ENCODE assay signal across 7 mouse cellular contexts in the genomic region with DNA sequence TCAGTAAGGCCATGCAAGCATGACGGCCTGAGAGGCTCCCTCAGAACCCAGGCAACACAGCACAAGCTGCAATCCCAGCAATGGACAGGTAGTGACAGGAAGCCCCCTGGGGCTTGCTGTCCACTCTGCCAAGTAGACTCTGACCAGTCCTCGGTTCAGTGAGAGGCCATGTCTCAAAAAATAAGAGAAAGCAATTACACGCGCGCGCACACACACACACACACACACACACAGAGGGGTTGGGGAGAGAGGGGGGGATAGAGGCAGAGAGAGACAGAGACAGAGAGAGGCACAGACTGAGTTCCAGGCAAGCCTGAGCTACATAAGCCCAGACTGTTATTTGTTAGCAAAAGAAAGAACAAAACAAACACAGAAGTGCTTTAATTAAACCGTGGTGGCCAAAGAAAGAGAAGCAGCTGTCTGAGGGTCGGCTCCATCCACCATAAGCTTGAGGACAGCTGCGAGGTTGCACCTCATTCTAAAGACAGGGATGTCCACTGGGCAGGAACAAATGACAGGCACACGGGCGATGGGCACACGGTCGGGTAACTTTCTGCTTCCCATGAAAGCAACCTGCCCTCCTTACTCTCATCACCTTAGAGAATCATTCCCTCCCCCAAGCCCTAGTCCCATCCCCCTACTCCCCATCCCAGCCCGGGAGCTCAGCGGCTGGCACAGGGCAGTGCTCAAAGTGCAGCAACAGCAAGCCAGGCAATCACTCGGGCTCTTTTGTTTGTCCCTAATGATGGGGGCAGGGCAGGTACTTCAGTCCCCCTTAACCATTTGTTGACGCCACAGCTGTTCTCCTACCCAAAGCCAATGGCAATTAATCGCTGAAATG. TPM values are rescaled to one million over a fixed set of nuclear protein-coding genes. Genes with fewer than 3 reads are reported as not detected.
A peak's percentile ranks its signal among the peaks of the same experiment; 100 is the strongest.
DNase-seq lines count a peak whose midpoint lies in the region; ATAC-seq lines count a peak whose summit lies in the region.

No protein-coding gene starts in this region.

- H3K4me3 ChIP-seq in limb, embryonic 13.5 days = 0 out of 2 replicates have a peak overlapping the region, but pooled peaks have one; percentile 6

- peak overlapping the region; percentile 32 for H3K4me2 ChIP-seq in limb, embryonic 13.5 days (replicated peaks)

- peaks cover 31% of the 10 kb centered on the region for H3K4me1 ChIP-seq in limb, embryonic 13.5 days

- ATAC-seq in limb, embryonic 13.5 days (ENCODE audit: low FRiP score, low read depth) = peak; percentile 48
- no peak for ATAC-seq in CD4-positive, CD25-positive, alpha-beta regulatory T cell, adult 4 months

- peak overlapping the region; percentile 33; the same call in 1 of the 2 replicates for H3K27ac ChIP-seq in limb, embryonic 13.5 days

- DNase-seq in brain, adult 2 months (ENCODE audit: low read depth, low spot score) = peak; percentile 71
- peak; percentile 35 for DNase-seq in cerebellum, postnatal 14 days
- DNase-seq in heart, postnatal 4 days = peak; percentile 21
- no peak for DNase-seq in gastrocnemius, postnatal 14 days
- DNase-seq in right cerebral cortex, postnatal 4 days = no peak

- H3K9ac ChIP-seq in limb, embryonic 13.5 days = peak overlapping the region; percentile 20; the same call in 1 of the 2 replicates

- intact Hi-C loops in gastrocnemius, postnatal 14 days (cut with DNase I; ENCODE audit: low total_unique reads) = no loop called here

- H3K9me3 ChIP-seq in limb, embryonic 13.5 days = no peaks in the 10 kb centered on the region

- H3K27me3 ChIP-seq in limb, embryonic 13.5 days = no peaks in the 10 kb centered on the region

- WGBS in limb, embryonic 13.5 days = 27% methylated on average over 18 of the region's 18 CpGs

- H3K36me3 ChIP-seq in limb, embryonic 13.5 days = peaks cover 15% of the 10 kb centered on the region

RNA-seq across cellular contexts. Expression of gene Jam3, which starts 6.4 kb away (rescaled TPM):
- total RNA-seq in heart, postnatal 4 days (2021) = 10 to 100 TPM; 17.3 to 22.5 TPM
- 141 and 144 TPM in 2 replicates for polyA plus RNA-seq in limb, embryonic 13.5 days (2015; fragmentation: Nextera tagmentation; extraction: Ambion mirVana)
- under 1 TPM; 0.32 to 0.39 TPM for polyA plus RNA-seq in CD4-positive, CD25-positive, alpha-beta regulatory T cell, adult 4 months (2017; shearing (Covaris generic))
- total RNA-seq in gastrocnemius, postnatal 14 days (2021) = 10 to 100 TPM; 19.2 to 21.2 TPM

Comparison
In these comparisons a context has a peak if more than half of its experiments do, and no peak if none do; other contexts are left out.
1. DNase-seq: peak in brain, adult 2 months (single experiment), cerebellum, postnatal 14 days (2 of 2) and heart, postnatal 4 days (single experiment); none in gastrocnemius, postnatal 14 days (single experiment) and right cerebral cortex, postnatal 4 days (single experiment).